Mouse (Mus musculus) spleen, adult 2 months (tissue): ENCODE measurements around the gene Trim47.

Experiments
- CTCF ChIP-seq: fragments of 200-500 bp; IDR thresholded peaks from 2 replicates; pipeline ENCODE4 v1.5.1; 2011; ENCODE audit warnings: mild to moderate bottlenecking, inconsistent platforms; ENCODE audit not compliant: insufficient read depth, insufficient read length, insufficient replicate concordance; ENCODE audit errors: extremely low read depth
- POLR2A ChIP-seq: fragments of 200-500 bp; IDR thresholded peaks from 2 replicates; pipeline ENCODE4 v1.6.1; 2011; ENCODE audit warnings: low read depth, low read length, inconsistent platforms

- TF ChIP-seq POLR2A = peak; percentile 46; the same call in 1 of the 2 replicates
- peak; percentile 41; the same call in 1 of the 2 replicates for TF ChIP-seq CTCF
Measured at GRCm38 (mm10) chr11:116077446-116078204, 49.4 kb downstream of the Trim47 start, which contains the start of gene Unc13d.
